Mouse (Mus musculus): ENCODE data around the gene Tbx6.

DNA sequence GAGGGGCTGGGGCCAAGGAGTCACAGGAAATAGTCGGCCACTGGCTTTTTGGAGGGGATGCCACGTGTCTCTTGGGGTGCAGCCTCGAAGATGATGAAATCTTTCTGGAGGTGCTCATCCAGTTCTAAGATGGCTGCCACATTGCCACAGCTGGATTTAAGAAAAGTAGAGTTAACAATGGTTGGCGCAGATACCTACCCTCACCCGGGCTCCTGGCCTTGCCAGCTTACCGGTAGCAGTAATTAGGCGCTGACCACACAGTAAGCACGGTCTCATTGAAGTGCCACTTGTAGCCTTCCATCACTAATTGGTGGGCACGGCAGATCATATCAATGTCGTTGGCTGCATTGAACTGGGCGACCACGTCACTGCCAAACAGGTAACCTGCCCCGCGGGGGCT, 4.9 kb downstream of the Tbx6 start:
- TF ChIP-seq CTCF (IDR thresholded peaks at IDR 0.05; ENCODE audit: low read depth) (no peak), EP300 (IDR thresholded peaks at IDR 0.05; ENCODE audit: low read depth) (no peak)

All from liver, postnatal 0 days (tissue).